Mouse (Mus musculus) granulocyte monocyte progenitor cell, adult 5-6 weeks (primary cell): Measurements from ENCODE around the gene Pkhd1. TPM values are rescaled to one million over a fixed set of nuclear protein-coding genes. Genes with fewer than 3 reads are reported as not detected.
A peak's percentile ranks its signal among the peaks of the same experiment; 100 is the strongest.
"Not testable (repeated sequence)": the region's sequence is repeated elsewhere in the genome, so short reads cannot be mapped to it uniquely, and the experiment has no call there.

Experiments used
- ATAC-seq: replicated peaks from 2 replicates; pipeline ENCODE4 v1.8.0; 2016; ENCODE audit warnings: mild to moderate bottlenecking, moderate TSS enrichment, inconsistent platforms; ENCODE audit not compliant: poor library complexity, severe bottlenecking
- total RNA-seq, 2 experiments: library from RNA; stranded (forward) in 1 of 2; stranded (reverse) in 1 of 2; fragments of 200-712, 200-1000 nt in 1 of 2; fragments of >200 nt in 1 of 2; fragmentation: Nextera tagmentation in 1 of 2; gene quantifications; 2 replicates each; pipeline ENCODE4 v1.2.3; 2014 to 2017

The Pkhd1 gene
- total RNA-seq, 2 experiments from 2014 or later = not detected

DNA sequence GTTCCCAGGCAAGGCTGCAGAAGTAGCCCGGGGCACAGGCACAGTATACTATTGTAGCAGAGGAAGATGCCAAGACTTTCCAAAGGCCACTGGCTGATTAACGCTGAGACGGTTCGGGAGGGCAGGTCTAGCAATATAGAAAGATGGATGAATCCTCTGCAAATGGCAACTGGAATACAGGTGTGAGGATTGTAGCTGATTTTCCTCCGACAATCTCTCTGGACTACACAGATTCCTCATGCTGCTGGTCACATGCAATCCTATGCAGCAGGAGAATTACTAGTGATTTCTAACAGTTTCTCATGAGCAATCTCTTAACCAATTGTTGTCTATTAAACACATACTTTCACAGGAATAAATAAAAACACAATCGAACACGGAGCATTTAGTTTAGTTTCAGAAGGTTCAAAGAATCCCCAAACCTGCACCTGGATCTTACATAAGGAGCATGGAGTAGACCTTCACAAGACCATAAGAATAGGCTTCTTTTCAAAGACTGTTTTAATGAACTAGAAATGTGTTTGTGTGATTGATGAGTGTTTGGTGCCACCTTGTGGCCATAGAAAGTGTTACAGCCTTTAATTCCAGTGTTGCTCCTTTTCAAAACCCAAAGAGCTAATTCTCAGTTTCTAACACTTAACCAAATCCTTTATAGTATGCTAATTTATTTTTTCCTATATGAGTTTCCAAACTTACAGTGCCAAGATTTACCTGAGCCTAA is 104.3 kb downstream of the Pkhd1 start:
- ATAC-seq = peak; percentile 62; the same call in 1 of the 2 replicates

DNA sequence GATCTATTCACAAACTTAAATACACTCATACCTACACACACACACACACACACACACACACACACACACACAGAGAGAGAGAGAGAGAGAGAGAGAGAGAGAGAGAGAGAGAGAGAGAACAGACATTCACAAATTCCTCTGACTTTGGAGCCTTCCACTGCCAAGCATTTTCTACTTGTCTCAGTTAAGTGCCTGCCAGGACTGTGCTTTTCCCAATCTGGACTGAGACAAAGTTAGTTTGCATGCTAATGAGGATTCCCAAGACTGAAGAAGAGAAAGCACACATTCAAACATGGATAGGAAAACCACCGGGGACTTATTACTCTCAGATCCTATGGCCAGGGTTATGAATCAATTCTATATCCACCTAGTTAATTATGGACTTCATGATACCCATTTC is 118.9 kb downstream of the Pkhd1 start:
- no peak for ATAC-seq

DNA sequence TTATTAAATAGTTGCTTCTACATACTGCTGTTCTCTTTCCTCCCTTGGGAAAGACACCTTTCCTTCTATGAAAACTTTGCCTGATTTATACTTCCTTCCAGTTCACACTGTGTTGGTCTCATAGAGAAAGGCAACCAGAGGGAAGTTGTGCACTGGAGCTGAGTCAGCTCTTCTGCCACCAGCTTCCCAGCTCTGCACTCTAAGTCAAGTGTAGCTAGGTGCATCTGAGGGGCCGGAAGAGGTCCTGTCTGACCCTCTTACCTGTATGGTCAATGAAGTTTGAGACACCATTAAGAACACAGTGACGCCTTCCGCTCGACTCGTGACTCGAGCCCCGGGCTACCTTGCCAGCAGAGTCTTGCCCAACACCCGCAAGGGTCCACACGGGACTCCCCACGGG is 131.8 kb downstream of the Pkhd1 start:
- ATAC-seq = no peak

DNA sequence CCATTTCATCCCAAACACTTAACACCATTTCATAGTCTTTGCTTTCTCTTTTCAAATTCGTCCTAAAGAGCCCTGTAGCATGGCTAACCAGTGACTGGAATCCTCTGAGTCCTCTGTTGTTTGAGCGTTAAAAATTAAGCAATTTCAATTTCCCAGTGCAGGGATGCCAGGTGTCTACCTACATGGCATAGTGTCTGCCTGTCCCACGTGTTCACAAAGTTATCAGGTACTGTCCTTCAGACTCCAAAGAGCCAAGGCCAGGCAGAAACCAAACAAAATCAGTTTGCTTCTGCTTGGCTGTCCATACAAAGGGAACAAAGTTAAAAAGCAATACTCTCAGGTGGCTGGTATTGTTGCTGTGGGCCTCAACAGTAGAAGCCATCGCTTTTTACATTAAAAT is 136.0 kb downstream of the Pkhd1 start:
- no peak for ATAC-seq

DNA sequence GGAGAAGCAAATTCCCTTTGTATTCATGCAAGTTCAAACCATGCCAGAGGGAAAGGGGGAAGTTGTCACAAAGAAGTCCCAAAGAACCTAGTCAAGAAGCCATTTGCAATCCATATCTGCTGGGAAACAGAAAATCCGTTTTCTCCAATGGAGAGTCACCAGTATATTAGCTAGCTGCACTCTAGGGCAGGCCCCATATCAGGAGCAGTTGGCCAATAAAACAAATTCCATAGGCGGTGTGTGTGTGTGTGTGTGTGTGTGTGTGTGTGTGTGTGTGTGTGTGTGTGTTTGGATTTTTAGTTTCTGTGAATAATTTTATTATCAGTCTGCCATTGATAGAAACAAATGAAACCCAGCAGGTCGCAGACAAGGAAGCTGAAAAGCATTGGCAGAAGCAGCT is 139.2 kb downstream of the Pkhd1 start:
- no peak for ATAC-seq

DNA sequence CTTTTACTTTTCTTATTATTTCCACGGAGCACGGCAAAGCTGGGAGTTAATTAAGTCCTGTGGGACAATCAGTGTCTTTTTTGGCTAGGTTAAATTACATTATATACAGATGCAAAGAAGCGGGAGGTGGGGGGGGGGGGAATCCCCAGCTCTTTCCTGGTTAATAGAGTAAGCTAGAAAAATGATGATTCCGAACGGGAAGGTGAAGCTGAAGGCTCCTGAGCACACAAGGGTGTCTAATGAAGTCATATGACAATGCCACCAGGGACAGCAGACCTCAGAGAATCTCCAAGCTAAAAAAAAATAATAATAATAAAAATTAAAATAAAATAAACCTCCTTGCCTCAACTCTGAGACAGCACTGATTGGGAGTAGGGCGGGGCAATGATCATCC is 139.6 kb downstream of the Pkhd1 start:
- ATAC-seq = no peak

DNA sequence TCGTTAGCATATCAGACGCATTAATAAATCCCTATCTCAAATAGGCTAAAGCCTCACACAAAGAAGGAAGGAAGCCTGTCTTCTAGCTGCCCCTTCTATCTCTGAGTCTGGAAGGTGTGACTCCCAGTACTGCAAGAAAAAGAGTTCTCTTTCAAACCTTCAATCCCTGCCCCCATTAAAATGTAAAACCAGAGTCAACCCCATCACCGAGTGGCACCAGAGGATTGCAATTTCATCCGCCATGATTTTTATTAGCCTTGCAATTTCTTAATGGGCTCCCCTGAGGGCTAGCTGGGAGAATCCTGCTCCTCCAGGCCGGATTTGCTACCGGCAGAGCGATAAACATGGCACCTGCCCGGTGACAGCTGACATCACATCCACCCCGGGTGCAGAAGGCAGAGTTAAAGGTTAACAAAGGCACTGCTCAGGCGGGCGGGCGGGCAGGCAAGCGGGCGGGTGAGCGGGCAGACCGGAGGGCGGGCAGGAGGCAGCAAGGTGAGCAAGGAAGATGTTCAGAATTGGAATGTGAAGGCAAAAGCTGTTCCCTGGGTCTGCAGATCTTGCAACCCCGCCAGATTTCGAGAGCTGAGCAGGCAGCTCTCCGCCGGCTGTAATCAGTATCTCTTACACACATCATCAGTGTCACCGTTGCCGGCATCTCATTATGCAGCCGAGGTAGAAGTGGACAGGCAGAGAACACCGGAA is 140.2 kb downstream of the Pkhd1 start:
- ATAC-seq = no peak

DNA sequence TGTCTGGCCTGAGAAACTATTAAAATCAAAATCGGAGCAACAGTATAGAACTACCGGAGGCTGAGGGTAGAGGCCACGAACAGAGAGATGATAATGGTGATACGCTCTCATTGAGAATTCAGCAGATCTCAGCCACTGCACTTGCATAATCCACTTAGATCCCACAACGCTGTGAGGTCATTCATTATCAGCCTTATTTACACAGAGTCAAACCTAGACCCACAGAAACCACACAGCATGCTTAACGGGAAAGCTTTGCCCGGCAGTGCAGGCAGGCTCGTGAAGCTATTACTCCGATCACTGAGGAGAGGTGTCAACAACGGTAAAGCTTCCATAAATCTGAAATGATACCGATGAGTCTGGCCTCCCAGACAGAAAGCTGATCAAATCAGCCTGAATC is 147.1 kb downstream of the Pkhd1 start:
- ATAC-seq = no peak

DNA sequence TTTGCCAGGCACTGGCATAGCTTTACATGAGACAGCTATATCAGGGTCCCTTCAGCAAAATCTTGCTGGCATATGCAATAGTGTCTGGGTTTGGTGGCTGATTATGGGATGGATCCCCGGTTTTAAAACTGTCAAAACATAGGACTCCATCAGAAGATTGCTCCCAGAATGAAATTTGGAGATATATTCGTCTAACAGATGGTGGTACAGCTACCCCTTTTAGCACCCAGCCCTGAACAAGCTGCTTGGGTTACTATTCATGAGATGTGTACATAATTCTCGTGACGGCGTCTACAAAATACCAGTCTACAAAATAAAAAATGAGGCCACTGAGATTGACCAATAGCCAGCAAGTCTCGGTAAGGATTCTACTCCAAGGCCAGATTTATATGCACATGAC is 147.5 kb downstream of the Pkhd1 start:
- ATAC-seq = no peak

DNA sequence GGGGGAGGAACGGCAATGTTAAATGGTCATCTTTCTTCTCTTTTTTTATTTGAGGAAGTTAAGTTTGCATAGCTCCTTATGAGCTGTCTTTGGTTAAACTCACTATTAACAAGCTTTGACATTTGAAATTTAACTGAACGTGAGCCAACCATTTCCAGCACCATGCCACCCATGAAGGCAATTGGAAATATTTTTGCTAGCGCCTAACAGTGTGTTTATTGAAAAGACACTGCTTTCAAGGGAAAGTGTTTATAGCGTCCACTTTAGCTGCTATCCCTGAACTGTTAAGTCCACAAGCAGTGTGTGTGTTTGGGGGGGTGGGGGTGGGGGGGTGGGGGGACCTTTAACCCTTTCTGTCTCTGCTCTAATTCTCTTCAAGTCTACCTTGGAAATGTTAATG is 151.4 kb downstream of the Pkhd1 start:
- no peak for ATAC-seq

DNA sequence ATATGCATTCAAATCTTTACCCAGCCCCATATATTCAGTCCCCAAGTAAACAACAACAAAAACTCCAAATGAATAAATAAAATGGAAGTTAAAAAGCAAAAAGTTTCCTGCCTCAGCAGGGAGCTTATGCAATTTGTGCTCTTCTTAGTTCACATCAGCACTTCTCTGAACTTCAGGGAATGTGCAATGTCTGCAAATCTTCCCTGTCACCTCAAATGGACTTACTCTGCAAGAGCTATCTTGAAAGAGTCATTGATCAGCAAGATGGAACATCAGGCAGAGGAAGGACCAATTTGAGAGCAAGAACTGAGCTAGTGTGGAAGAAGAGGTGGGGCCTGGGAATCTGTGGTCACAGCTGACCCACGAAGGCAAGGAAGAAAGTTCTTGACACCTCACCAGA is 163.2 kb downstream of the Pkhd1 start:
- ATAC-seq = no peak

DNA sequence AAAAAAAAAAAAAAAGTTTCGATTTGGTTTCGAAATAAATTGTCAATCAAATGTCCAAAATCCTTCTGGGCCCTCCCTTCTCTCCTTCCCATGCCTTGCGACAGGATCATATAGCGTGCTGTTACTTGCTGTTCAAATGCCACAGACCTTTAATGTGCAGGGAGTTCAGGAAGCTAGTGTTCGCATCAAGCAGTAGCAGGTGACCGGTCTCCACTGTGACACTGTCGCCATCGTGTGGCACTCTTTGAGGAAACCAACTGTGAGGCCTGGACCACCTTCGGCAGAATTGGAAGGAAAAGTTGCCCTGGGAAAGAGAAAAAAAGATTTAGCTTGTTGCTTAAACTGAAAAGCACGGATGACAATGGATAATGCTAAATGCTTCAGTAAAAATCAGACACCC is 167.8 kb downstream of the Pkhd1 start:
- no peak for ATAC-seq

DNA sequence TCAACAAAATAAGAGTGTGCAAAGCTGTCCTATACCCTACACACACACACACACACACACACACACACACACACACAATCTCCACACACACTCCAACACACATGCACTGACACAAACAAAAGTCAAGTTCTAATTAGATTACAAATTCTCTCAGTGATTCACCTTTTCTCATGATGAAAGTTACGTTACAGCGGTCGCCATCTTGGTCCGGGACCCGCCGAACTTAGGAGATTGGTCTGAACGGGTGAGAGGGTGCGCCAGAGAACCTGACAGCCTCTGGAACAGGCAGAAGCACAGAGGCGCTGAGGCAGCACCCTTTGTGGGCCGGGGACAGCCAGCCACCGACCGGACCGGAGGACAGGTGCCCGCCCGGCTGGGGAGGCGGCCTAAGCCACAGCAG is 185.8 kb downstream of the Pkhd1 start:
- not testable (repeated sequence) for ATAC-seq

DNA sequence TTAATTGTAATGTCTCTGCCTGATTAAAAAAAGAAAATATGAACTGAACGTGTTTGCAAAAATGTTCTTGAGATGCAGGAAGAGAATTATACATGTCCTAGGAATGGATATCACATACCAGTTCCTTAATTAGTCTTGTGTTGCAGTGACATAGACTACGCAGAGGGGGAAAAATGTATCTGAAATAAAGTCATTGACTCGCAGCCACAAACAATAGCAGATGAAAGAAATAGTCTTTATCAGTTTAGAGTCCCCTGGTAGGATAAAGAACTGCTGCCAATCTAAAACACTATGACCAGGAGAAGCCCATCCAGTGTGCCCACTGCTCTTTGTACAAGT is 188.8 kb downstream of the Pkhd1 start:
- ATAC-seq = no peak

DNA sequence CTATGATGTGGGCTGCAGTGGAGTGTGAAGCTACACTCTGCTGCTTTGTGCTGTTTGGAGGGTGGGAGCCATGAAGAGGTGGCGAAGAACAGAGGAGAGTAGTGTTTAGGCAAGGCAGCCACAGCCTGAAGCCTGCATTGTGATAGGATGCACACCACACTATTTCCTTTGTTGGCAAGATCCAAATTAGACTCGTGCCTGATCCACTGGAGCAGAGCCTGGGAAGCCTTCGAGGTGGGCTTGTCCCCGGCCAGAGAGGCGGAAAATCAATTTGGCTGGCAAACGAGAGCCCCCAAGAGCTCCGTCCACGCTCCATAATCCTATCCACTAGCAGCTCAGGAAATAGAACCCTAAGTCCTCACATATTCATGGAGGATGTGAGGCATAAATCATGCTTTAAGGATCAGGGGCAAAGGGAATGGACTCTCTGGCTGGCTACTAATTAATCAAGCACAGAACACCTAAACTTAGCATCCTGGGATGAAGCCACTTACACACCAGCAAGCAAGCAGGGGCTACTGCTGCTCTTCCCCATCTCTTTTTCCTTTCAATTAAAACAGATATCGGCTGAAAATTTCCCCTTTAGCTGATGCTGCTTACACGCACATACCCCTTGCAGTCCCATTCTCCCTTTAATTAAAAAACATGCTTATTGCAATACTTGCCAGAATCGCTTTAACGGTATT is 189.4 kb downstream of the Pkhd1 start:
- no peak for ATAC-seq

DNA sequence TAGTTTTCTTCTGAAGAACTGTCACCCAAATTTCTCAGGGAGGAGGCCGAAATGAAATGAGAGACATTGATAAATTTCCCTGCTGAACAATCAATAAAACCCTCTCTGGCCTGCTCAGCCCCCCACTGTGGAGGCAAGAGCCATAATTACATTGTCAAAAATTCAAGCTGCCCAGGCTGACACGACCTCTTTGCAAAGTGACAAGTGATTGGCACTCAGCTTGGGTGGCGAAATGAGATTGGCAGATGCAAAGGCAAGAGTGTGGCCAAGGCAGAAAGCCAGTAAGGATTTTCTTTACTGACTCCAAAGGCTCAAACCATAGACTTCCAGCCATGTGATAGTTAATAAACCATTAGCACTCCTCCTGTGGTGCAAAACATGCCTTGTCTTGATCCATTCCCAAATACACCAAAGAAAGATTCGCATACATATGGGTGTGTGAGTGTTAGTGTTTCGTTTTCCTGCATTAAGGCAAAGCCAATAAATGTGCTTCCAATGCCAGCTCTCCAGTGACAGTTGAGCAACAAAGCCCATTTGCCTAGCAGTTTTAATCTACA is 208.4 kb downstream of the Pkhd1 start:
- no peak for ATAC-seq

DNA sequence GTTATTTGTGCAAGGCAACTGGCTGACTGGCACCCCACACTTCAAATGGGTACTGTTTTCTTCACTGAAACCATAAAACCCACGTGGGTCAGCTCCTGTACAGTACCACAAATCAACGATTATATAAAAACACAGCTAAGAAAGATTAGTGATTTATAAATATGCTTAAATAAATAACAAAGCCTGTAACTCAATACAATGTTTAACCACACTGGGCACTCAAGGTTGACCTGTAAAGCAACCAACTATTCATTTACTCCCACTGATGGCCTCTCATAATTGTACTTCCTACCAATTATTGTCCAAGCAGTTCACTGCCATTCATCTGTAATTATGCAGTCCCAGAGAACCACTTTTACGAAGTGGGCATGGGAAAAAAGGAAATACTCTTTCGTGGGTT is 219.5 kb downstream of the Pkhd1 start:
- ATAC-seq = no peak

DNA sequence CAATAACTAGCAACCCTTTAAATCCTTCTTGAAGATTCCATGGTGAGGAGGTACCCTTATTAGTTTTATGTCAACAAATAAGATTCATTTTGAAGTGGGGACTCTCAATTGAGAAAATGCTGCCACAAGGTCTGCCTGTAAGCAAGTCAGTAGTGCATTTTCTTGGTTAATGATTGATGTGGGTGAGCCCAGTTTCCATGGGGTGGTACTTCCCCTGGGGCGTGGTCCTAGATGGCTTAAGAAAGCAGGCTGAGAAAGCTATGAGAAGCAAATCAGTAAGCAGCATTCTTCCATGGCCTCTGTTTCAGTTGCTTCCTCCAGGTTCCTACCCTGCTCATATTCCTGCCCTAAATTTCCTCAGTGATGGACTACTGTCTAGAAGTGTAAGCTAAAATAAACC is 253.4 kb downstream of the Pkhd1 start:
- ATAC-seq = no peak

DNA sequence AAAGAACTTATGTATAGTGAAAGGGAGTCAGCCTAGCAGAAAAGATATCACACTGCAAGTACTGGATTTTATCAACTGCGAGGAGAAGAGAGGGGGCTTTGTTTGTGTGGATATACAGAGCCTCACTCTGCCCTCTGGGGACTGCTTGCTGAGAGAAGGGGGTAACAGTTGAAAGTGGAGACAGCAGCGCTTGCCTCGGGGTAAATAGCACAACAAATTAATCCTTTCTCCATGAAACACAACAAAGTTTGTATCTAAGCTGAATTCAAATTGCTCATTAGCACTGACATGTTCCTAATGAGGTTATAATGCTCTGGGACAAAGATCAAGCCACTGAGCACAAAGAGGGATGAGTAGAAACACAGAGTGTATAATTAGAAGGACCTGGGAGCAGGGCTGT is 273.2 kb downstream of the Pkhd1 start:
- no peak for ATAC-seq

DNA sequence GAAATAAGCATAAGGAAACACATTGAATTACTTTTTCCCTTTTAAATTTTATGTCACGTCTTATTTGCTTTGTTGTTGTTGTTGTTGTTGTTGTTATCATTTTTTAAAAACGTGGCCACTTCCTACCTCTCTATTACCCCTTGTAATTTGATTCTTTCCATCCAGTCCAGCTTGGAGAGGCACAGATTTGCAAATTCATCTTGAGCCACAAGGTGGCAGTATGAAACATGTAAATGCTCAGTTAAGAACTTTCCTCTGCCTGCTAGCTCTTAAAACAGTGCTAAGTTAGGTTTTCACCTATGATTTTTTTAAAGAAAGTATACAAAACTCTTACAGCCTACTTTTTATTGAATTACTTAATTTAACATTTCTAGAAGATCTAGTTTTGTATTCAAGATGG is 306.4 kb downstream of the Pkhd1 start:
- ATAC-seq = no peak

DNA sequence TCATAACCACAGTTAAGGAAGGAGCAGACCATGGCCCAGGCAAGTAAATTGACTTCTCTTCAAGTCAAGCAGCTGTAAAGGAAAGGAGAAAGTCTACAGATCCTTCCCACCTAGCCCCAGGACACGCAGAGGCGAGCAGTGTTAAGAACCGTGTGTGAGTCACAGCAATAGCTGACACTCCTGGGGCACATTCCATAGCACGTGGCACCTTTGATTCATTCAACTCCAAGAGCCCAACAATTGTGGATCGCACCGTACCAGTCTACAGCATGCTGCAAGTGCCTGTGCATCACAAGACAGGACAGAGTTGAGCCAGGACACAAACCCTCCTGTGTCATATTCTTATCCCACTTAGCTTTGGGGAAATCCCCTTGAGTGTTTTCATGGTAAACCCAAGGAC is 306.9 kb downstream of the Pkhd1 start:
- no peak for ATAC-seq
